Comparison of ENCODE assay signal across 9 mouse cellular contexts in the genomic region with DNA sequence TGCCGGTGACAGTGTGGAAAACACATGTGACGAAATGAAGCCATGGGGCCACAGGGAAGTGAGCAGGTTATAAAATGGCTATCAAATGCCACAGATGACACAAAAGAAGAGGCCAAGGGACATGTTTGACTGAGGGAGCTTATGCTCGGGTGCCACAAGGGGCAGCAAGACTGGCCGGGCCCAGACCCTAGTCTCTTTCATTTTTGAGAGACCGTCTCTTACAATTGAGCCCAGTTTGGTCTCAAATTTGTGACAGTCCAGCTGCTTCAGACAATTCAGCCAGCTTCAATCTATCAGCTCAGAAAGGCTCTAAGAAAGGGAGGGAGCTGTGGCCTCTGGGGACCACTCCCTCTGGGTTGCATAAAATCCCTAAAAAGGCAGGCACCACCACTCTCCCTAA. TPM values are rescaled to one million over a fixed set of nuclear protein-coding genes. Genes with fewer than 3 reads are reported as not detected.
DNase-seq lines count a peak whose midpoint lies in the region; ATAC-seq and TF ChIP-seq lines count a peak whose summit lies in the region.
"Had no signal": no experiment of that assay in that cellular context is flagged by ENCODE, and none has a peak within 500 bp of the region (broad histone marks: within the 10 kb centered on the region; RNA-seq: fewer than 3 reads in every experiment).

No protein-coding gene starts in this region.

- peaks cover 42% of the 10 kb centered on the region for H3K4me1 ChIP-seq in kidney, postnatal 0 days (replicated peaks; ENCODE audit: insufficient read depth, low read length)
- H3K4me1 ChIP-seq in forebrain, embryonic 13.5 days: peaks cover 74% of the 10 kb centered on the region
- H3K4me1 ChIP-seq in hindbrain, embryonic 13.5 days (replicated peaks): peaks cover 83% of the 10 kb centered on the region
- H3K4me1 ChIP-seq in megakaryocyte, embryonic 14.5 days: peaks cover 92% of the 10 kb centered on the region

- WGBS in kidney, postnatal 0 days: 83% methylated on average over 5 of the region's 5 CpGs
- WGBS in forebrain, embryonic 13.5 days: 31% methylated on average over 5 of the region's 5 CpGs
- 41% methylated on average over 5 of the region's 5 CpGs for WGBS in hindbrain, embryonic 13.5 days

- no peak for ATAC-seq in kidney, postnatal 0 days (replicated peaks; ENCODE audit: low FRiP score, low read depth)
- ATAC-seq in forebrain, embryonic 13.5 days: no peak
- no peak for ATAC-seq in hindbrain, embryonic 13.5 days (ENCODE audit: low FRiP score)
- ATAC-seq in inflammation-experienced regulatory T-cells, adult 6 months: no peak
- ATAC-seq in frontal cortex, adult (ENCODE audit: low TSS enrichment): no peak

- peak overlapping the region; percentile 23; the same call in 1 of the 2 replicates for H3K9ac ChIP-seq in kidney, postnatal 0 days (ENCODE audit: low read depth, low read length)
- no peak overlapping the region for H3K9ac ChIP-seq in forebrain, embryonic 13.5 days
- no peak overlapping the region for H3K9ac ChIP-seq in hindbrain, embryonic 13.5 days

- DNase-seq in kidney, postnatal 0 days (ENCODE audit: low spot score): no peak
- no peak for DNase-seq in kidney, adult 8-10 months
- DNase-seq: spleen, adult 18-20 months had no signal

- H3K4me3 ChIP-seq in kidney, postnatal 0 days (replicated peaks; ENCODE audit: low read depth, low read length): no peak overlapping the region
- H3K4me3 ChIP-seq in forebrain, embryonic 13.5 days: no peak overlapping the region
- H3K4me3 ChIP-seq in hindbrain, embryonic 13.5 days: no peak overlapping the region
- peak overlapping the region; percentile 77 for H3K4me3 ChIP-seq in megakaryocyte, embryonic 14.5 days (replicated peaks)
- H3K4me3 ChIP-seq: embryonic facial prominence, embryonic 13.5 days had no signal

- H3K4me2 ChIP-seq in kidney, postnatal 0 days (ENCODE audit: low read length): no peak overlapping the region
- H3K4me2 ChIP-seq in forebrain, embryonic 13.5 days: peak overlapping the region; percentile 27; the same call in 1 of the 2 replicates
- H3K4me2 ChIP-seq in hindbrain, embryonic 13.5 days: 0 out of 2 replicates have a peak overlapping the region, but pooled peaks have one; percentile 1
- H3K4me2 ChIP-seq: embryonic facial prominence, embryonic 13.5 days had no signal

- peak overlapping the region; percentile 62 for H3K27ac ChIP-seq in kidney, postnatal 0 days
- 0 out of 2 replicates have a peak overlapping the region, but pooled peaks have one; percentile 40 for H3K27ac ChIP-seq in forebrain, embryonic 13.5 days
- peak overlapping the region; percentile 50 for H3K27ac ChIP-seq in hindbrain, embryonic 13.5 days
- H3K27ac ChIP-seq: embryonic facial prominence, embryonic 13.5 days had no signal

- no peaks in the 10 kb centered on the region for H3K36me3 ChIP-seq in kidney, postnatal 0 days (ENCODE audit: insufficient read depth, low read length)
- peaks cover 21% of the 10 kb centered on the region for H3K36me3 ChIP-seq in forebrain, embryonic 13.5 days (ENCODE audit: poor library complexity, severe bottlenecking)
- H3K36me3 ChIP-seq in hindbrain, embryonic 13.5 days: peaks cover 19% of the 10 kb centered on the region
- H3K36me3 ChIP-seq in megakaryocyte, embryonic 14.5 days (replicated peaks; ENCODE audit: low read length): peaks cover 85% of the 10 kb centered on the region

- no peaks in the 10 kb centered on the region for H3K9me3 ChIP-seq in kidney, postnatal 0 days (replicated peaks; ENCODE audit: low read length)
- H3K9me3 ChIP-seq in forebrain, embryonic 13.5 days (replicated peaks): no peaks in the 10 kb centered on the region
- H3K9me3 ChIP-seq in hindbrain, embryonic 13.5 days: no peaks in the 10 kb centered on the region
- no peaks in the 10 kb centered on the region for H3K9me3 ChIP-seq in megakaryocyte, embryonic 14.5 days
- H3K9me3 ChIP-seq: embryonic facial prominence, embryonic 13.5 days had no signal

- no peaks in the 10 kb centered on the region for H3K27me3 ChIP-seq in kidney, postnatal 0 days (ENCODE audit: insufficient read depth, low read length)
- no peaks in the 10 kb centered on the region for H3K27me3 ChIP-seq in forebrain, embryonic 13.5 days
- no peaks in the 10 kb centered on the region for H3K27me3 ChIP-seq in hindbrain, embryonic 13.5 days
- no peaks in the 10 kb centered on the region for H3K27me3 ChIP-seq in megakaryocyte, embryonic 14.5 days (replicated peaks)
- H3K27me3 ChIP-seq: embryonic facial prominence, embryonic 13.5 days had no signal

- no peak for TF ChIP-seq CTCF in kidney, postnatal 0 days (IDR thresholded peaks at IDR 0.05; ENCODE audit: low read depth)

RNA-seq across cellular contexts. Expression of a gene that starts 5.5 kb away (rescaled TPM):
- polyA plus RNA-seq in kidney, postnatal 0 days (2015; fragmentation: Nextera tagmentation; extraction: Ambion mirVana): 30.7 and 31.7 TPM in 2 replicates
- 86.5 and 92.2 TPM in 2 replicates for polyA plus RNA-seq in forebrain, embryonic 13.5 days (2015; fragmentation: Nextera tagmentation; extraction: Ambion mirVana)
- 79.3 and 84.7 TPM in 2 replicates for polyA plus RNA-seq in hindbrain, embryonic 13.5 days (2015; fragmentation: Nextera tagmentation; extraction: Ambion mirVana)
- 437 and 1,468 TPM in 2 replicates for polyA plus RNA-seq in megakaryocyte, embryonic 14.5 days (2012; ENCODE audit: insufficient read depth, low replicate concordance)
- 10 to 100 TPM; 18.4 to 21.9 (median 18.7) TPM for polyA plus RNA-seq in inflammation-experienced regulatory T-cells, adult 6 months (2017; shearing (Covaris generic))

RNA-seq across cellular contexts. Expression of a gene that starts 53.1 kb away (rescaled TPM):
- 24.8 and 28.4 TPM in 2 replicates for polyA plus RNA-seq in kidney, postnatal 0 days (2015; fragmentation: Nextera tagmentation; extraction: Ambion mirVana)
- polyA plus RNA-seq in forebrain, embryonic 13.5 days (2015; fragmentation: Nextera tagmentation; extraction: Ambion mirVana): 16.2 and 16.8 TPM in 2 replicates
- 21.4 and 25.5 TPM in 2 replicates for polyA plus RNA-seq in hindbrain, embryonic 13.5 days (2015; fragmentation: Nextera tagmentation; extraction: Ambion mirVana)
- polyA plus RNA-seq in megakaryocyte, embryonic 14.5 days (2012; ENCODE audit: insufficient read depth, low replicate concordance): 5.4 and 11.0 TPM in 2 replicates
- polyA plus RNA-seq in inflammation-experienced regulatory T-cells, adult 6 months (2017; shearing (Covaris generic)): 10 to 100 TPM in 2 of 3 experiments, 1 to 10 TPM in 1; 5.9 to 20.1 (median 14.8) TPM
